Mouse (Mus musculus): ENCODE measurements around the gene Dph1.

- no peak for TF ChIP-seq POLR2A (IDR thresholded peaks at IDR 0.05; ENCODE audit: low read depth, low read length)
- TF ChIP-seq CTCF (IDR thresholded peaks at IDR 0.05; ENCODE audit: borderline replicate concordance, insufficient read depth, low read length) = no peak
Measured at GRCm38 (mm10) chr11:75148332-75149035, 42.6 kb downstream of the Dph1 start.
